15 mouse cellular contexts compared by ENCODE assay signal in genomic region chr4:115103510-115103909, GRCm38 (mm10). TPM values are rescaled to one million over a fixed set of nuclear protein-coding genes. Genes with fewer than 3 reads are reported as not detected.
DNase-seq lines count a peak whose midpoint lies in the region; ATAC-seq and TF ChIP-seq lines count a peak whose summit lies in the region.
"Had no signal": no experiment of that assay in that cellular context is flagged by ENCODE, and none has a peak within 500 bp of the region (broad histone marks: within the 10 kb centered on the region; RNA-seq: fewer than 3 reads in every experiment).

No protein-coding gene starts in this region.

- no peak overlapping the region for H3K4me3 ChIP-seq in myocyte
- H3K4me3 ChIP-seq in hindbrain, embryonic 16.5 days (ENCODE audit: low read length), result no peak overlapping the region
- H3K4me3 ChIP-seq: erythroblast, embryonic 14.5 days; neural tube, embryonic 13.5 days had no signal

- H3K79me2 ChIP-seq in myocyte (ENCODE audit: control insufficient read depth, insufficient read depth), result no peaks in the 10 kb centered on the region

- DNase-seq in frontal cortex, postnatal 25 days (ENCODE audit: low spot score in 2 of 2), result no peak
- peak; percentile 65 for DNase-seq in right cerebral cortex, adult 18-20 months
- no peak for DNase-seq in right cerebral cortex, postnatal 10 days (ENCODE audit: low spot score in 2 of 2)
- DNase-seq in lung, postnatal 36 days, result no peak
- DNase-seq: cerebellum, adult 9-10 months; heart, postnatal 36 days had no signal

- H3K27ac ChIP-seq in hindbrain, embryonic 16.5 days (ENCODE audit: low read depth, low read length), result no peak overlapping the region
- H3K27ac ChIP-seq: neural tube, embryonic 13.5 days had no signal

- 63% methylated on average over 4 of the region's 4 CpGs for WGBS in hindbrain, embryonic 16.5 days

- H3K9me3 ChIP-seq in hindbrain, embryonic 16.5 days (ENCODE audit: control insufficient read depth, low read length), result no peaks in the 10 kb centered on the region
- H3K9me3 ChIP-seq: neural tube, embryonic 13.5 days had no signal

- ATAC-seq in frontal cortex, adult (ENCODE audit: low TSS enrichment), result peak; percentile 93
- peak; percentile 83 for ATAC-seq in erythroid progenitor cell, adult 5-6 weeks (replicated peaks; ENCODE audit: low FRiP score, poor library complexity, severe bottlenecking)
- no peak for ATAC-seq in hindbrain, embryonic 16.5 days

- no peaks in the 10 kb centered on the region for H3K27me3 ChIP-seq in myocyte (ENCODE audit: control insufficient read depth, insufficient read depth, insufficient read length)
- H3K27me3 ChIP-seq in hindbrain, embryonic 16.5 days (replicated peaks; ENCODE audit: control insufficient read depth, insufficient read depth, low read length), result peaks cover 3% of the 10 kb centered on the region

- H3K4me2 ChIP-seq in myocyte (ENCODE audit: low read depth), result peak overlapping the region; percentile 53
- no peak overlapping the region for H3K4me2 ChIP-seq in hindbrain, embryonic 16.5 days (ENCODE audit: low read length)
- H3K4me2 ChIP-seq: neural tube, embryonic 13.5 days had no signal

- TF ChIP-seq POLR2A in myocyte (IDR thresholded peaks at IDR 0.05; ENCODE audit: insufficient read length, low read depth), result no peak

- no peaks in the 10 kb centered on the region for H3K36me3 ChIP-seq in myocyte (ENCODE audit: control insufficient read depth, insufficient read depth)
- H3K36me3 ChIP-seq in hindbrain, embryonic 16.5 days (ENCODE audit: control insufficient read depth, insufficient read depth, low read length), result no peaks in the 10 kb centered on the region
- H3K36me3 ChIP-seq: neural tube, embryonic 13.5 days had no signal

- no peaks in the 10 kb centered on the region for H3K4me1 ChIP-seq in hindbrain, embryonic 16.5 days (ENCODE audit: control insufficient read depth, insufficient read depth, low read depth, low read length)
- H3K4me1 ChIP-seq: neural tube, embryonic 13.5 days had no signal

- no peak overlapping the region for H3K9ac ChIP-seq in hindbrain, embryonic 16.5 days (ENCODE audit: low read depth, low read length)
- H3K9ac ChIP-seq: neural tube, embryonic 13.5 days had no signal

- no peak overlapping the region for H3ac ChIP-seq in myocyte (ENCODE audit: control insufficient read depth, insufficient read length)

TF ChIP-seq in myocyte, 11 proteins besides CTCF, POLR2A, EP300 and RAD21:
- no peak for TF ChIP-seq E2F4 (IDR thresholded peaks at IDR 0.05; ENCODE audit: insufficient read depth)
- no peak for TF ChIP-seq REST (IDR thresholded peaks at IDR 0.05; ENCODE audit: insufficient read depth, insufficient read length)

RNA-seq across cellular contexts. Expression of gene Pdzk1ip1, which starts 15.0 kb away (rescaled TPM):
- total RNA-seq in erythroid progenitor cell, adult 5-6 weeks (2015; ENCODE audit: low replicate concordance), result 733 and 856 TPM in 2 replicates
- 400 and 437 TPM in 2 replicates for total RNA-seq in erythroid progenitor cell, adult 5-6 weeks (2017; ENCODE audit: low replicate concordance)
- 0.30 TPM for polyA plus RNA-seq in myocyte (2012; fragmentation: generic; extraction: Trizol)
- 2.3 and 3.0 TPM in 2 replicates for polyA plus RNA-seq in hindbrain, embryonic 16.5 days (2015; fragmentation: Nextera tagmentation; extraction: Ambion mirVana)
- total RNA-seq: heart, postnatal 36 days had no signal
- polyA plus RNA-seq: C2C12 had no signal

RNA-seq across cellular contexts. Expression of gene Cyp4x1, which starts 30.6 kb away (rescaled TPM):
- not detected in 2 replicates for total RNA-seq in erythroid progenitor cell, adult 5-6 weeks (2015; ENCODE audit: low replicate concordance)
- total RNA-seq in erythroid progenitor cell, adult 5-6 weeks (2017; ENCODE audit: low replicate concordance), result not detected in 2 replicates
- not detected for polyA plus RNA-seq in myocyte (2012; fragmentation: generic; extraction: Trizol)
- polyA plus RNA-seq in hindbrain, embryonic 16.5 days (2015; fragmentation: Nextera tagmentation; extraction: Ambion mirVana), result 11.6 and 11.8 TPM in 2 replicates
- total RNA-seq: granulocyte monocyte progenitor cell, adult 5-6 weeks; heart, postnatal 36 days had no signal
- polyA plus RNA-seq: C2C12; erythroblast, embryonic 14.5 days; urinary bladder, adult 2 months had no signal

RNA-seq across cellular contexts. Expression of gene Tal1, which starts 47.3 kb away (rescaled TPM):
- 227 and 255 TPM in 2 replicates for total RNA-seq in erythroid progenitor cell, adult 5-6 weeks (2015; ENCODE audit: low replicate concordance)
- total RNA-seq in erythroid progenitor cell, adult 5-6 weeks (2017; ENCODE audit: low replicate concordance), result 186 and 231 TPM in 2 replicates
- not detected for polyA plus RNA-seq in myocyte (2012; fragmentation: generic; extraction: Trizol)
- polyA plus RNA-seq in hindbrain, embryonic 16.5 days (2015; fragmentation: Nextera tagmentation; extraction: Ambion mirVana), result 1.2 and 2.0 TPM in 2 replicates

Comparison
In these comparisons a context has a peak if more than half of its experiments do, and no peak if none do; other contexts are left out.
1. RNA of gene Cyp4x1, which starts 30.6 kb away (polyA plus RNA-seq): 11.6 to 11.8 TPM in hindbrain, embryonic 16.5 days; not detected in myocyte (single experiment); every median in the first group is over 10 times any median in the second.